Mouse (Mus musculus): Measurements from ENCODE around the gene Ebp. TPM values are rescaled to one million over a fixed set of nuclear protein-coding genes. Genes with fewer than 3 reads are reported as not detected.

Gene Ebp
- polyA plus RNA-seq, 1 experiment, result 71.1 TPM

- Histone ChIP-seq H3K27ac (ENCODE audit: control insufficient read depth, insufficient read depth, low read length) (peak within 1 kb of the TSS; percentile 97), H3K36me3 (ENCODE audit: control insufficient read depth, insufficient read depth, low read length) (peaks cover 29% of the 10 kb centered on the region), H3K27me3 (ENCODE audit: control insufficient read depth, insufficient read depth, low read length) (no peaks in the 10 kb centered on the region), H3K4me3 (ENCODE audit: control insufficient read depth, insufficient read depth, low read length) (peak within 1 kb of the TSS; percentile 97), H3K4me1 (replicated peaks; ENCODE audit: control insufficient read depth, insufficient read depth, low read length) (peaks cover 9% of the 10 kb centered on the region)
- under 1% methylated on average over 54 of the region's 65 CpGs for WGBS
- TF ChIP-seq CTCF (IDR thresholded peaks at IDR 0.05; ENCODE audit: borderline replicate concordance, control insufficient read depth, extremely low read depth, insufficient read depth, low read length, poor library complexity), result no peak
- peak; percentile 53; the same call in 1 of the 2 replicates for TF ChIP-seq POLR2A (IDR thresholded peaks at IDR 0.05; ENCODE audit: control insufficient read depth, extremely low read depth, insufficient read depth, low read length, poor library complexity)
- DNase-seq, result peak; percentile 83
Observed at GRCm38 (mm10) chrX:8145153-8145991, 47.9 kb downstream of the Ebp start, which contains the start of gene Rbm3. Rbm3 (minus strand) TSS chrX:8145880.

- Histone ChIP-seq H3K27me3 (ENCODE audit: control insufficient read depth, insufficient read depth, low read length) (no peaks in the 10 kb centered on the region), H3K4me1 (replicated peaks; ENCODE audit: control insufficient read depth, insufficient read depth, low read length) (peaks cover 9% of the 10 kb centered on the region), H3K4me3 (ENCODE audit: control insufficient read depth, insufficient read depth, low read length) (peak overlapping the region; percentile 97; the same call in 1 of the 2 replicates), H3K36me3 (ENCODE audit: control insufficient read depth, insufficient read depth, low read length) (peaks cover 41% of the 10 kb centered on the region), H3K27ac (ENCODE audit: control insufficient read depth, insufficient read depth, low read length) (no peak overlapping the region)
- 74% methylated on average over 5 of the region's 7 CpGs for WGBS
- no peak for TF ChIP-seq CTCF (IDR thresholded peaks at IDR 0.05; ENCODE audit: borderline replicate concordance, control insufficient read depth, extremely low read depth, insufficient read depth, low read length, poor library complexity)
- no peak for TF ChIP-seq POLR2A (IDR thresholded peaks at IDR 0.05; ENCODE audit: control insufficient read depth, extremely low read depth, insufficient read depth, low read length, poor library complexity)
- no peak for DNase-seq
Observed at GRCm38 (mm10) chrX:8143750-8144149, 49.6 kb downstream of the Ebp start.

DNA sequence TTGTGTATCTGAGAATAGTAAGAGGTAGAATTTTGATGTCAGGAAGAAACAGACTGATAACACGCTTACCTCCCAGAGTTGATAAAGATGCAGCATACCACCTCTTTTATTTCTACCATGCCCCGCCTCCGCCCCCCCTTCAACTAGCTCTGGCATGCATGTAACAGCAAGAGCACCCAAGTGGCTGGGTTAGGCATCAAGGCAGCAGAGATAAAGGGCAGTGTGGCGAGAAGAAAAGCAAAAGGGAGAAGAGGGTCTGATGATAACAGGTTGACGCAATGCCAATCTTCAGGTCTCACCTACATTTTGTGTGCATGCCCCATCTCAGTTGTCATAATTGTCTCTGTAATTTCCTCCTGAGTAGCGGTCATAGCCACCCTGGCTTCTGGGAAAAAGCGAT, 50.4 kb downstream of the Ebp start:
- no peak overlapping the region for H3K4me3 ChIP-seq (ENCODE audit: control insufficient read depth, insufficient read depth, low read length)
- no peaks in the 10 kb centered on the region for H3K27me3 ChIP-seq (ENCODE audit: control insufficient read depth, insufficient read depth, low read length)
- no peak for TF ChIP-seq CTCF (IDR thresholded peaks at IDR 0.05; ENCODE audit: borderline replicate concordance, control insufficient read depth, extremely low read depth, insufficient read depth, low read length, poor library complexity)
- TF ChIP-seq POLR2A (IDR thresholded peaks at IDR 0.05; ENCODE audit: control insufficient read depth, extremely low read depth, insufficient read depth, low read length, poor library complexity), result no peak
- no peak for DNase-seq
- no peak overlapping the region for H3K27ac ChIP-seq (ENCODE audit: control insufficient read depth, insufficient read depth, low read length)
- peaks cover 9% of the 10 kb centered on the region for H3K4me1 ChIP-seq (replicated peaks; ENCODE audit: control insufficient read depth, insufficient read depth, low read length)
- H3K36me3 ChIP-seq (ENCODE audit: control insufficient read depth, insufficient read depth, low read length), result peaks cover 47% of the 10 kb centered on the region
- WGBS, result 88% methylated on average over 7 of the region's 7 CpGs

DNA sequence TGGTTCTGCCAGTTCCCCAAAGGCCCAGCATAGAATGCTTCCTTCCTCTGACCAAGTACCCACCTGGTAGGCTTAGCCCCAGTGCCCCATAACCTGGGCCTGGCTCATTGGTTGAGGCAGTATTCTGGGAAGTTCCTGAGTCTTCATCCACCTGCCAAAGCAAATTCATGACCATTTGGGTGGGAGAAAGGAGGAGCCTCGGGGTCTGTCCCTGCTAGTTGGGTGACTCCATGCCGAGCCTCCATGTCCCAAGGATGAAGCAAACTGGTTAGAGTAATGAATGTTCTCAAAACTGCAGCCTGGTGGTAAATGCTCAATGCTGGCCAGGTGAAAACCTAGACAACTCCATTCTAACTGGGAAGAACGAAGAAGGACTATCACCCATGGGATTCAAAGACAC, 52.3 kb downstream of the Ebp start:
- DNase-seq, result no peak
- TF ChIP-seq POLR2A (IDR thresholded peaks at IDR 0.05; ENCODE audit: control insufficient read depth, extremely low read depth, insufficient read depth, low read length, poor library complexity) (no peak), CTCF (IDR thresholded peaks at IDR 0.05; ENCODE audit: borderline replicate concordance, control insufficient read depth, extremely low read depth, insufficient read depth, low read length, poor library complexity) (no peak)
- peaks cover 48% of the 10 kb centered on the region for H3K36me3 ChIP-seq (ENCODE audit: control insufficient read depth, insufficient read depth, low read length)
- WGBS, result 91% methylated on average over 3 of the region's 3 CpGs
- H3K4me3 ChIP-seq (ENCODE audit: control insufficient read depth, insufficient read depth, low read length), result no peak overlapping the region
- no peak overlapping the region for H3K27ac ChIP-seq (ENCODE audit: control insufficient read depth, insufficient read depth, low read length)
- peaks cover 9% of the 10 kb centered on the region for H3K4me1 ChIP-seq (replicated peaks; ENCODE audit: control insufficient read depth, insufficient read depth, low read length)
- no peaks in the 10 kb centered on the region for H3K27me3 ChIP-seq (ENCODE audit: control insufficient read depth, insufficient read depth, low read length)

GRCm38 (mm10) chrX:8140446-8140845, 52.9 kb downstream of the Ebp start:
- DNase-seq, result no peak
- H3K27ac ChIP-seq (ENCODE audit: control insufficient read depth, insufficient read depth, low read length), result no peak overlapping the region
- no peaks in the 10 kb centered on the region for H3K27me3 ChIP-seq (ENCODE audit: control insufficient read depth, insufficient read depth, low read length)
- TF ChIP-seq CTCF (IDR thresholded peaks at IDR 0.05; ENCODE audit: borderline replicate concordance, control insufficient read depth, extremely low read depth, insufficient read depth, low read length, poor library complexity), result no peak
- no peak for TF ChIP-seq POLR2A (IDR thresholded peaks at IDR 0.05; ENCODE audit: control insufficient read depth, extremely low read depth, insufficient read depth, low read length, poor library complexity)
- peaks cover 9% of the 10 kb centered on the region for H3K4me1 ChIP-seq (replicated peaks; ENCODE audit: control insufficient read depth, insufficient read depth, low read length)
- 100% methylated on average over 2 of the region's 2 CpGs for WGBS
- H3K4me3 ChIP-seq (ENCODE audit: control insufficient read depth, insufficient read depth, low read length), result no peak overlapping the region
- H3K36me3 ChIP-seq (ENCODE audit: control insufficient read depth, insufficient read depth, low read length), result peaks cover 48% of the 10 kb centered on the region

- H3K4me3 ChIP-seq (ENCODE audit: control insufficient read depth, insufficient read depth, low read length), result no peak overlapping the region
- no peak for DNase-seq
- H3K27me3 ChIP-seq (ENCODE audit: control insufficient read depth, insufficient read depth, low read length), result no peaks in the 10 kb centered on the region
- TF ChIP-seq POLR2A (IDR thresholded peaks at IDR 0.05; ENCODE audit: control insufficient read depth, extremely low read depth, insufficient read depth, low read length, poor library complexity), result no peak
- TF ChIP-seq CTCF (IDR thresholded peaks at IDR 0.05; ENCODE audit: borderline replicate concordance, control insufficient read depth, extremely low read depth, insufficient read depth, low read length, poor library complexity), result no peak
- H3K36me3 ChIP-seq (ENCODE audit: control insufficient read depth, insufficient read depth, low read length), result peaks cover 47% of the 10 kb centered on the region
- 61% methylated on average over 1 of the region's 1 CpGs for WGBS
- no peak overlapping the region for H3K27ac ChIP-seq (ENCODE audit: control insufficient read depth, insufficient read depth, low read length)
- peaks cover 8% of the 10 kb centered on the region for H3K4me1 ChIP-seq (replicated peaks; ENCODE audit: control insufficient read depth, insufficient read depth, low read length)
Observed at GRCm38 (mm10) chrX:8139480-8139879, 53.8 kb downstream of the Ebp start.
